Mouse (Mus musculus): Measurements from ENCODE around the gene Grik3. TPM values are rescaled to one million over a fixed set of nuclear protein-coding genes. Genes with fewer than 3 reads are reported as not detected.

Grik3 gene
- polyA plus RNA-seq, 1 experiment from 2014 or later: not detected

DNA sequence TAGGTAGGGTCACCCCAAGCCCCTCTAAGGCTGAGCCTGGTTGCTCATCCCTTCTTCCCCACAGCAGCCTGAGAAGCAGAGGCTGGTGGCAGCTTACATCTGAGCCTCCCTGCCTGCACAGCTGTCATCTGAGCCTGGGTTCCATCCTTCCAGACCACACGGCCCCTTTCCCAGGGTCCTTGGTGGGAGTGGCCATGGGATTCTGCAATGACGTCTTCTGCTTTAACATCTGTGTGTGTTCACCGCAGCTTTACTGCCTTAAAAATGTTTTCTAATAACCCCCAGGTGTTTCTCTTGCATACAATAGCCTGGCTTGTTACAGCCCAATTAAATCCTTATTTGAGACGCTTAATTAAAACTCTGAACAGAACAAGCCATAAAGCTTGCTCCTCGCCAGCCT lies 35.9 kb downstream of the Grik3 start:
- WGBS (ENCODE audit: insufficient replicate concordance): 58% methylated on average over 5 of the region's 5 CpGs
- ATAC-seq (ENCODE audit: insufficient read depth): no peak

DNA sequence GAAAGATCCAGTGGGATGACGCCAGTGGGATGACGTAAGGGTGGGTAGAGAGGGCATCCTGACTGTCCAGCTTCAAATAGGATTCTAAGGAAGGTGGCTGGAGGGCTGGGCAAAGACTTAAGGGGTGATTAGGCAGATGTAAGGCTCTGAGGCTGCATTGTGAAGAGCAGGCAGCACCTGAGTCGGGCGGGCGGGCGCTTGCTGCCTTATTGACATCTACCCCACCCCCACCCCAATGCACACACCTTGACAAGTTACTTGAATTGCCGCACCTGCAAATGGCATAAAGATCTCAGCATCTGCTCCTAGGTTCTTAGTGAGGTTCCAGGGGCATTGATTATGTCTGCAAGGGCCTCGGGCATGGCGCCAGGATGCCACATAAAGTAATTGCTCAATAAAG lies 43.5 kb downstream of the Grik3 start:
- WGBS (ENCODE audit: insufficient replicate concordance): 23% methylated on average over 9 of the region's 9 CpGs
- H3K9ac ChIP-seq: no peak overlapping the region

More for the DNA sequence above, 35.9 kb downstream of the Grik3 start:
- no peaks in the 10 kb centered on the region for H3K4me1 ChIP-seq (replicated peaks)
- no peak overlapping the region for H3K4me2 ChIP-seq
- no peak overlapping the region for H3K4me3 ChIP-seq (replicated peaks)
- H3K27me3 ChIP-seq: no peaks in the 10 kb centered on the region
- no peaks in the 10 kb centered on the region for H3K36me3 ChIP-seq (replicated peaks)
- no peak overlapping the region for H3K27ac ChIP-seq (replicated peaks)
- H3K9ac ChIP-seq: no peak overlapping the region
- no peaks in the 10 kb centered on the region for H3K9me3 ChIP-seq (replicated peaks)

DNA sequence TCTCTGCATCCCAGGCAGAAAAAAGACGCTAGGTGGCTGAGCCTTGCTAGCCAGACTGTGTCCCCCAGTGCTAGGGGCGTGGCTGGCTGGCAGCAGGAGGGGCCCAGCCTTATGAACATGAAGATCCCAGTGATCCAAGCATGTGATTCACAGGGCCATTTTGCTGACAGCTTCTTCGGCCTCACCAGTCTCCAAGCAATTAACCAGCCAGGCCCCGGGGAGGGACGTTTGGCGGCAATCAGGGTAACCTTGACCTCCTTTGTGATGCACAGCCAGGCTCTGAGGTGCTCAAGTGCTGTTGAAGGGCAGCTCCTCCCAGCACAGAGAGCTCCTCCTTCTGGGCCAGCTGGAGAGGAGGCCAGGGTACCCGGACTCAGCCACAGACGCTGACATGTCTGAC lies 43.9 kb downstream of the Grik3 start:
- ATAC-seq (ENCODE audit: insufficient read depth): no peak
- no peaks in the 10 kb centered on the region for H3K36me3 ChIP-seq (replicated peaks)
- no peak overlapping the region for H3K4me2 ChIP-seq
- H3K9me3 ChIP-seq (replicated peaks): no peaks in the 10 kb centered on the region
- H3K27me3 ChIP-seq: peaks cover 22% of the 10 kb centered on the region
- WGBS (ENCODE audit: insufficient replicate concordance): 6% methylated on average over 8 of the region's 8 CpGs
- no peaks in the 10 kb centered on the region for H3K4me1 ChIP-seq (replicated peaks)
- no peak overlapping the region for H3K4me3 ChIP-seq (replicated peaks)
- no peak overlapping the region for H3K9ac ChIP-seq
- no peak overlapping the region for H3K27ac ChIP-seq (replicated peaks)

More for the DNA sequence above, 43.5 kb downstream of the Grik3 start:
- Histone ChIP-seq H3K36me3 (replicated peaks) (no peaks in the 10 kb centered on the region), H3K4me1 (replicated peaks) (no peaks in the 10 kb centered on the region), H3K9me3 (replicated peaks) (no peaks in the 10 kb centered on the region), H3K4me2 (no peak overlapping the region), H3K4me3 (replicated peaks) (no peak overlapping the region), H3K27me3 (peaks cover 22% of the 10 kb centered on the region), H3K27ac (replicated peaks) (no peak overlapping the region)
- no peak for ATAC-seq (ENCODE audit: insufficient read depth)

DNA sequence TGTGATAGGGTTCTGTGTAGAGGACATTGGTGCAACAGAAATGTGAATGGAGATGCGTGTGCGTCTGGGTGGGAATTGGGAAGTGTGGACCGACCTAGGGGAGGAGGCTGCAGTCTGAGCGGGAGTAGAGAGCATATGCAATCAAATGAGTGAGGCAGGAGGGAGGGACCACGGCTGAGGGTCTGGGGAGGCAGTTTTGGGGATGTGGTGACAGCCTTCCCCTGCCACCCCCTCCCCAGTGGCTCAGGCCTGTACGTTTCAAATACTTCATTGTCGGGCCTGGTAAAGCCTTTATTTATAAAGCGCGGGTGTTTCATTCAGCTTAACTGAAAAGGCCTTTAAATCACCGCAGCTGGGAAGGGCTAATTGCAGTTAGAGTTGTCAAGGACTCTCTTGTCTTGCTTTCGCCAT lies 44.5 kb downstream of the Grik3 start:
- 11% methylated on average over 11 of the region's 11 CpGs for WGBS (ENCODE audit: insufficient replicate concordance)
- Histone ChIP-seq H3K36me3 (replicated peaks) (no peaks in the 10 kb centered on the region), H3K9me3 (replicated peaks) (no peaks in the 10 kb centered on the region), H3K4me2 (no peak overlapping the region), H3K4me1 (replicated peaks) (no peaks in the 10 kb centered on the region), H3K4me3 (replicated peaks) (no peak overlapping the region), H3K9ac (no peak overlapping the region), H3K27ac (replicated peaks) (no peak overlapping the region), H3K27me3 (peaks cover 22% of the 10 kb centered on the region)
- ATAC-seq (ENCODE audit: insufficient read depth): no peak

DNA sequence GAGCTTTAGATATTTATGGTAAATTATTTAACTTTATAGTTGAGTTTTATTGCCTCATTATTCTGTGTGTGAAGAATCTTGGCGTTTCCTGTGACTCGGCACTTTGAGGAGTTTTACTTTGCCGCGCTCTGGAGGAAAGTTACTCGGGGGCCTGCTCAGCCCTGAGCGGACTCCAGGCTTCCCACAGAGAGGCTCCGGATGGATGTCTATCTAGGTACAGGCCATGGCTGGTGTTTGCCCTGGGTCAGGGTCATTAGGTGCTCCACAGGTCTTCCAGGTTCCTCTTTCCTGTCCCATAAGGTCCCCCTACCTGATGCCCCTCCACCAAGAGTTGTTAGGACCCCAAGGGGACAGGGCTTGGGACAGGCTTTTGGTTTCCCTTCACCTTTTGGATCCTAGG lies 45.0 kb downstream of the Grik3 start:
- Histone ChIP-seq H3K4me2 (no peak overlapping the region), H3K9ac (no peak overlapping the region), H3K27me3 (peaks cover 22% of the 10 kb centered on the region), H3K36me3 (replicated peaks) (no peaks in the 10 kb centered on the region), H3K9me3 (replicated peaks) (no peaks in the 10 kb centered on the region), H3K27ac (replicated peaks) (no peak overlapping the region), H3K4me3 (replicated peaks) (no peak overlapping the region), H3K4me1 (replicated peaks) (no peaks in the 10 kb centered on the region)
- no peak for ATAC-seq (ENCODE audit: insufficient read depth)
- 15% methylated on average over 7 of the region's 7 CpGs for WGBS (ENCODE audit: insufficient replicate concordance)

DNA sequence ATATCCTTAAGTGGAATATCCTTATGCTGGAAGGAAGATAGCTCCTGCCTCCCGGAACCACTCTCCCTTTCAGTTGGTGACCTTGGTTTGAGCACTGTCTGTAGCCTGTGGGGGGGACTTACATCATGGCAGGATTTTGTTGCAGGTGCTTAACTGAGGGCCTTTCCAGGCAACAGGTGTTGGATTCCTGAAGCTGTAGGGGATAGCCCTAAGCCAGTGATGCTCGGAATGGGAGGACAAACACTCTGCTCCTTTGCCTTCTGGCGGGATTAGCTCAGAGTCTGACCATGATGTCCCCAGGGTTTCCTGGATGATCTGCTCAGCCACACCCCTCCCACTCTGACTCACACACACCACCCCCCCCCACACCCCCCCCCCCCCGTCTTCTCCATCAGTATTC lies 45.5 kb downstream of the Grik3 start:
- no peak overlapping the region for H3K4me3 ChIP-seq (replicated peaks)
- 31% methylated on average over 4 of the region's 4 CpGs for WGBS (ENCODE audit: insufficient replicate concordance)
- no peak for ATAC-seq (ENCODE audit: insufficient read depth)
- H3K4me2 ChIP-seq: no peak overlapping the region
- H3K9me3 ChIP-seq (replicated peaks): no peaks in the 10 kb centered on the region
- no peak overlapping the region for H3K9ac ChIP-seq
- H3K4me1 ChIP-seq (replicated peaks): no peaks in the 10 kb centered on the region
- H3K27ac ChIP-seq (replicated peaks): no peak overlapping the region
- H3K27me3 ChIP-seq: peaks cover 22% of the 10 kb centered on the region
- no peaks in the 10 kb centered on the region for H3K36me3 ChIP-seq (replicated peaks)

DNA sequence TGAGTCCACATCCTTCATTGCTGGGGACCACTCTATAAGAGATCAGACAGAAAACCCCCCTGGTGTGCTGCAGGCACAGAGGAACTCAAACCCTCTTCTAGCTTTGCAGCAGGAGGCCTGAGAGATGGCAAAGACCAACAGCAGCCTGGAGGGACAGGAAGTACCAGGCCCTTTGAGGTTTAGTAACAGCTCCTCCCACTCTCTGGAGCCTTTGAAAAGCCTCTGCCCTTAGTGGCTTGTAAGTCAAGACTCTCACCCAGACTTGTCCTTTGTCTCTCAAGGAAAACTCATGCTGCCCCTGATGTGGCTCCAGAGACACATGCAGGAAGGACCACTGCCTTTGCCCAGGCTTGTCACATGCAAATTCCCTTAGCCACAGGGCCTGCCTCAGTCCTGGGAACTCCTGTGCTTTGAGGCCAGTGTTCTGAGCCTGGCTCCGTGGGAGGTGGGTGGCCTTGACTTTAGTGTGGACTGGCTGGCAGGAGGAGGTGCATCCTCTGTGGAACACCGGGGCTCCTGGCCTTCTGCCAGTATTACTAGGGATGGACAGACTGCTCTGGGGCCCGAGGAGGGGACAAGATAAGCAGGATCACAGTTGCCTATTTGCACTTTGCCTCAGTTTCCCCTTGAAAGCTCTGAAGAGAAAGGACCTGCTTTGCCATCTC lies 47.9 kb downstream of the Grik3 start:
- Histone ChIP-seq H3K9ac (no peak overlapping the region), H3K27ac (replicated peaks) (no peak overlapping the region), H3K4me3 (replicated peaks) (no peak overlapping the region), H3K4me2 (no peak overlapping the region), H3K9me3 (replicated peaks) (no peaks in the 10 kb centered on the region), H3K27me3 (peaks cover 22% of the 10 kb centered on the region), H3K36me3 (replicated peaks) (no peaks in the 10 kb centered on the region), H3K4me1 (replicated peaks) (no peaks in the 10 kb centered on the region)
- 8% methylated on average over 3 of the region's 3 CpGs for WGBS (ENCODE audit: insufficient replicate concordance)
- no peak for ATAC-seq (ENCODE audit: insufficient read depth)

DNA sequence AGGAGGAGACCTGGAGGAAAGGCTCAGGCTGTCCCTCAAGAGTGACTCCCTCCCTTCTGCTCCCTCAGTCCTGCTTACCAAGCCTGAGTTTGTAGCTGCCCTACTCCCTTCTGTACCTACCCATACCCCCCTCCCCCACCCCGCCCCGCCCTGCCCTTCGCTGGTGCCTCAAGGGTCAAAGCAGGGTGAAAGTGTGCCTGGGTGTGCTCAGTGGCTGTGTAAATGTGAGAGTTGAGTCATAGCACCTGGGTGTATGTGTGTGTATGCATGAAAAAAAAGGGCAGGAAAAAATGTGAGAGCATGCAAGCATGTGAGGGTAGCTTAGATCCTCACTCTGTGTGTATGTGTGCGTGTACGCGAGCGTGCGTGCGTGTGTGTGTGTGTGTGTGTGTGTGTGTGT lies 49.1 kb downstream of the Grik3 start:
- Histone ChIP-seq H3K4me2 (no peak overlapping the region), H3K27me3 (peaks cover 10% of the 10 kb centered on the region), H3K4me1 (replicated peaks) (no peaks in the 10 kb centered on the region), H3K9ac (no peak overlapping the region), H3K9me3 (replicated peaks) (no peaks in the 10 kb centered on the region), H3K4me3 (replicated peaks) (no peak overlapping the region), H3K27ac (replicated peaks) (no peak overlapping the region), H3K36me3 (replicated peaks) (no peaks in the 10 kb centered on the region)
- no peak for ATAC-seq (ENCODE audit: insufficient read depth)
- 76% methylated on average over 9 of the region's 9 CpGs for WGBS (ENCODE audit: insufficient replicate concordance)

DNA sequence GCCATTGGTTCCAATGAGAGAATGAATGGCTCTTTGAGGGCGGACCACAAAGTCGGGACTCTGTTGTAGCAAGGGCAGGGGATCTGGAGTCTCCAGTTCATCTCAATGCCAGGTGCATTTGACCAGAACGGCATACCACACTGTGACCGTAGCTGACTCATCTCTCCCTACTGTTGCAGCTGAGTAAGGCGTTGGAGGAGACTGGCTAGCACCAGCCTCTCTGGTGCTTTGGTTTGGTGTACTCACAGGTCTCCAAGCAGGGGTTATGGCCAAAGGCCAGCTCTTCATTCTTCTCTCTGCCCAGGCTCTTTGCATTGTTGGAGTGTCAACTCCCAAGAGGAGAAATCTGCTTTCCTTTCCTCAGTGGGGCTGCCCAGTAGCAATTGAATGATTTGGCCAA lies 52.7 kb downstream of the Grik3 start:
- WGBS (ENCODE audit: insufficient replicate concordance): 64% methylated on average over 5 of the region's 5 CpGs
- no peaks in the 10 kb centered on the region for H3K27me3 ChIP-seq
- ATAC-seq (ENCODE audit: insufficient read depth): no peak
- no peaks in the 10 kb centered on the region for H3K36me3 ChIP-seq (replicated peaks)
- no peak overlapping the region for H3K4me2 ChIP-seq
- H3K9me3 ChIP-seq (replicated peaks): no peaks in the 10 kb centered on the region
- H3K9ac ChIP-seq: no peak overlapping the region
- H3K4me3 ChIP-seq (replicated peaks): no peak overlapping the region
- no peaks in the 10 kb centered on the region for H3K4me1 ChIP-seq (replicated peaks)
- no peak overlapping the region for H3K27ac ChIP-seq (replicated peaks)

DNA sequence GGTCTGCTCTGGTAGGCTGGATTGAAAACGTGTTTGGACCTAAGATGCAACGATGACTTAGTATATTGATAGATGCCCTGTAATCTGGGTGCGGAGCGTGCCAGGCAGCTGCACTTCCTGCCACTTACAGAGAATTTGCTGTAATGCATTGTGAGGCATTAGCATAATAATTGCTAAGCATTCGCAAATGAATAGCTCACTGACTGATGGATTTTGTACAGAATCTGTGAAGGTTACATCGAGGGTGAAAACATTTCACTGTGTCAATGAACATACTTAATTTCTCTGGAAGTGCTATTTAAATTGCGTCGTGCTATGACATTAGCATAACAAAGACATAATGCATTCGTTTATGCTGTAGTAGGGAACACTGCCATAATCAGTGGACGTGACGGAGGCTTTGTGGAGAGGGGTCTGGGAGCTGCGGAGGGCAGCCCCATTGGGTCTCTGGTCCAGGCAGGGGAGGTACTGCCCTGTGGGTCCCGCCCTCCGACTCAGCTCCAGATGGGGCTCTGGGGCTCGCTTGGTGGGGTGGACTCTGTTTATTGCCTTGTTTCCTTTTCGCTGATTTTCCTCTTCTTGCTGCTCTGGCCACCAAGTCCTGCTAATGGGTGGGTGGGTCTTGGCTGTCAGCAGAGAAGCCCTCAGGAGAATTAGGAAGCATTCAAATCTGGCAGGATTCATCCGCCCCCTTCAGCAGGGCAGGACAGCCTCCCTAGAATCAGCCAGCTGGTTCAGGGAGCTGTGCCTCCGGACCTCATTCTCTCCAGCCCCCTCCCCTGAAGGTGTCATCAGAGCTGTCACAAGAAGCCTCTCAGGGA lies 54.7 kb downstream of the Grik3 start:
- no peaks in the 10 kb centered on the region for H3K4me1 ChIP-seq (replicated peaks)
- H3K27ac ChIP-seq (replicated peaks): no peak overlapping the region
- ATAC-seq (ENCODE audit: insufficient read depth): no peak
- H3K9ac ChIP-seq: no peak overlapping the region
- H3K9me3 ChIP-seq (replicated peaks): no peaks in the 10 kb centered on the region
- no peak overlapping the region for H3K4me2 ChIP-seq
- WGBS (ENCODE audit: insufficient replicate concordance): 21% methylated on average over 18 of the region's 18 CpGs
- H3K36me3 ChIP-seq (replicated peaks): no peaks in the 10 kb centered on the region
- H3K4me3 ChIP-seq (replicated peaks): no peak overlapping the region
- no peaks in the 10 kb centered on the region for H3K27me3 ChIP-seq

DNA sequence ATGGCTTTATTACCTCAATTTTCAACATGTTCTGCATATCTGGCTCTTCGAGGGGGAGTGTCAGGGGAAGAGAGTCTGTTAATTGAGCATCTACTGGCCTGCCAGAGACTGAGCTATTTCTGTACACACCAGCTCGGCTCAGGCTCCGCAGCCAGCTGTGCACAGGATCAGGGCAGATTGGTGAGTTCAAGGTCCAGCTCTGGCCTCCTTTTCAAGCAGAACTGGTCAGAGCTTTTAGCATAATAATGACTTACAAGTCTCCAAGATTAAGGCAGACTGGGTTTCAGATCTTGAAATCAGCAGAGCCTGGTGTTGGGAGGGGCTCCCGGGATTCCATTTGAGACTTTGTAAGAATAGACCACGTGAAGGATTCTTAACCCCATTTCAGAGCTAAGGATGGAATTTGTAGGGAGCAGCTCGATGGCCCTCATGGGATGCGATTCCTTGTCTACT lies 55.3 kb downstream of the Grik3 start:
- ATAC-seq (ENCODE audit: insufficient read depth): no peak
- H3K4me3 ChIP-seq (replicated peaks): no peak overlapping the region
- H3K36me3 ChIP-seq (replicated peaks): no peaks in the 10 kb centered on the region
- no peaks in the 10 kb centered on the region for H3K27me3 ChIP-seq
- no peak overlapping the region for H3K27ac ChIP-seq (replicated peaks)
- no peaks in the 10 kb centered on the region for H3K4me1 ChIP-seq (replicated peaks)
- no peak overlapping the region for H3K9ac ChIP-seq
- H3K4me2 ChIP-seq: no peak overlapping the region
- H3K9me3 ChIP-seq (replicated peaks): no peaks in the 10 kb centered on the region
- WGBS (ENCODE audit: insufficient replicate concordance): 34% methylated on average over 7 of the region's 7 CpGs
